Mouse (Mus musculus) adrenal gland (tissue): ENCODE data around the gene Ube2d1.

Source experiments
- intact Hi-C: fragments of 180-260 bp; cut with DNase I; formaldehyde crosslinking; loops from one replicate; pipeline ENCODE4 v1.15.1; 2025
- long read RNA-seq, 2 experiments: library from polyadenylated mRNA; unstranded; transcript quantifications; one replicate each; pipeline ENCODE4 v2.0.0; 2020; ENCODE audit warnings: borderline replicate concordance in 1 of 2; ENCODE audit not compliant: insufficient replicate concordance in 1 of 2

The Ube2d1 gene
- long read RNA-seq, experiment 1, transcript Ube2d1-201 (7 exons, 1,431 nt): major isoform, 5 of 5 reads
- long read RNA-seq, experiment 1, partial matches to known transcripts: 0 of 5 reads
- long read RNA-seq, experiment 1, other reads (novel, unspliced or antisense): 0 of 5 reads
- long read RNA-seq, experiment 2, partial matches to known transcripts: 2 of 5 reads
- long read RNA-seq, experiment 2, other reads (novel, unspliced or antisense): 0 of 5 reads

GRCm38 (mm10) chr10:71285126-71285580 is at the start of gene Ube2d1:
Ube2d1 (minus strand) TSS chr10:71285262.
- intact Hi-C loops: no loop called here

- intact Hi-C loops: no loop called here
Measured at GRCm38 (mm10) chr10:71332859-71333258, 47.8 kb upstream of the Ube2d1 start.

GRCm38 (mm10) chr10:71332376-71332775 is 47.3 kb upstream of the Ube2d1 start:
- intact Hi-C loops: no loop called here

GRCm38 (mm10) chr10:71331908-71332307 is 46.8 kb upstream of the Ube2d1 start:
- intact Hi-C loops: no loop called here

DNA sequence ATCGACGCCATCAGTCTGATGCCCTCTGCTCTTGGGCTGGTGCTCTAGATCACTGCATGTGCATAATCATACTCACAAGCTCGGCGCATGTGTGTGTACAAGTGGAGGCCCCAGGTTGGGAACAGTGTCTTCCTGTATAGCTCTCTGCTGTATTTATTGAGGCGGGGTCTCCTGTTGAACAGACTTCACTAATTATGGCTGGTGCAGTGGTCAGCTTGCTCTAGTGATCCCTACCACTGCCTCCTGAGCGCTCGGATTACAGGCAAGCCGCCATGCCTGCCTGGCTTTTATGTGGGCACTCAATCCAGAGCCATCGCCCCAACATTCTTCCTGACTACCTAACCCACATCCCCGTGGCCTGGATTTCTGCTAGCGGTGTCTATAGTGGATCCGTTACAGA is 45.0 kb upstream of the Ube2d1 start:
- intact Hi-C loops: no loop called here

- intact Hi-C loops: no loop called here
Measured at GRCm38 (mm10) chr10:71329295-71329694, 44.2 kb upstream of the Ube2d1 start.

- intact Hi-C loops: no loop called here
Measured at GRCm38 (mm10) chr10:71328870-71329269, 43.8 kb upstream of the Ube2d1 start.

- intact Hi-C loops: no loop called here
Measured at GRCm38 (mm10) chr10:71328382-71328781, 43.3 kb upstream of the Ube2d1 start.

DNA sequence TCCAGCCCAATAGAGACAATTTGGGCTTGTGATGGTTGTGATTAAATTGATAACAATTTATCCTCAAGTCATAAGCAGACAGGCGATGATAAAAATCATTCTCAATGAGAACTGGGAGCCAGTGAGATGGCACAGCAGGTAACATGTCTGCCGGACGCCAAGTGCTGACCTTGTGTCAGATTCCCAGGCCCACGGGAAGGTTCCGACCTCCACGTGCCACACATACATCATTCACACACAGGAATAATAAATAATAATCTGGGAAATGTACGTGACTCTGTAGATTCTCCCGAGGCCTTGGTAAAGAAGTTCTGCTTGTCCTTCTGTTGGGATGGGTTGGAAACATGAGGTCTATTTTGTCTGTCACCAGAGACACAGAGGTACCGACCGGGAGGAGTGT is 42.3 kb upstream of the Ube2d1 start:
- intact Hi-C loops: loop anchor here (1.0 kb wide), 1 partner anchor 74 kb away; no protein-coding TSS in a partner anchor

DNA sequence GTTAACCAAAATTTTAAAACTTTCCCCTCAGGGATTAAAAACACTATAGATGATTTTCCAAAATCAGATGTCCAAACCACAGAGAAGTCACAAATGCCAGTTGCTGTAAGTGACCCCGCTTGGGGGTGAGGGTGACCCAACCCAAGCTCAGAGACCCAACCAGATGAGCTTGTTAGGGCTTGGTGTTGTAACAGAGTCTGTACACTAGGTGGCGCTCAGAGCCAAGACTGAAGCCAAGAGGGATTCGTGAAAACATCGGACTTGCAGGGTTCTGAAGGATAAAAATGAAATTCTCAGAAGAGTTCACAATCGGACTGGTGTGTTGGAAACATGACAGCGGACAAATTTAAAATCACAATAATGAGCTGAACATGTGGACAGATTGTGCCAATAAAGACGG is 41.7 kb upstream of the Ube2d1 start:
- intact Hi-C loops: loop anchor here (1.0 kb wide), 1 partner anchor 75 kb away; no protein-coding TSS in a partner anchor

DNA sequence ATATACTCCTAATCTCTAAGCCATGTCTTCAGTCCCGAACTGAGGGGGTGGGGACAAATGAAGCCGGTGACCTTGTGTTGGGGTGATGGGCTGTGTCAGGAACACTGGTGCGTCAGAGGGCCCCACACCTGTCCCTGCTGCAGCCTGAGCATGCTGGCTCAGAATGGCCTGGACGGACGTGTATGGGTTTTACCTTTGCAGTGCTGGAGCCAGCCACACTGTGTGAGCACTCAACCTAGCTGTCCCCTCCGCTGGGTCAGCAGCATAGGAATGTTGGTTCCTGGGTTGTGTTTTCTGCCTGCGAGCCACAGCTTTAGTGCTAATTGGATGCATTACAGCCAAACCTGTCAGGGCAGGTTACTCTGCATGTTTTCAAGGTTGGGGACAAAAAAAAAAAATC is 41.1 kb upstream of the Ube2d1 start:
- intact Hi-C loops: no loop called here

- intact Hi-C loops: no loop called here
Measured at GRCm38 (mm10) chr10:71323669-71324068, 38.6 kb upstream of the Ube2d1 start.

DNA sequence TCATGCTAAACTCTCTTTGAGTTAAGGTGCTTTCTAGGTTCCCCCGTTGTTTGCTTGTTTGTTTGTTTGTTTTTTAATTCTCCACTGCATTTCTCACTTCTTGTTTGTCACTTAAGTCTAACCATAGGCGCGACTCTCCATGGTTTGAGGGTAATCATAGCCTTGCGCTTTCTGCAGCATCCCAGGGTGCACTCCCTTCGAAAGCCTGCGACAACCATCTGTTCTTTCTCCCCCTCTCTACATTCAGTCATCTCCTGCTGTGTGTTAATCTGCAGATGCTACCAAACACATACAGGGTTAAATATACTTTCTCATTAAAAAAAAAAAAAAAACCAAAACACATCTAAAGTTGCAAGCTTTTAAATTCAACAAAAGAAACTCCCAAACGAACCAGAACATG is 31.4 kb upstream of the Ube2d1 start:
- intact Hi-C loops: no loop called here

GRCm38 (mm10) chr10:71316056-71316455 is 31.0 kb upstream of the Ube2d1 start:
- intact Hi-C loops: no loop called here

DNA sequence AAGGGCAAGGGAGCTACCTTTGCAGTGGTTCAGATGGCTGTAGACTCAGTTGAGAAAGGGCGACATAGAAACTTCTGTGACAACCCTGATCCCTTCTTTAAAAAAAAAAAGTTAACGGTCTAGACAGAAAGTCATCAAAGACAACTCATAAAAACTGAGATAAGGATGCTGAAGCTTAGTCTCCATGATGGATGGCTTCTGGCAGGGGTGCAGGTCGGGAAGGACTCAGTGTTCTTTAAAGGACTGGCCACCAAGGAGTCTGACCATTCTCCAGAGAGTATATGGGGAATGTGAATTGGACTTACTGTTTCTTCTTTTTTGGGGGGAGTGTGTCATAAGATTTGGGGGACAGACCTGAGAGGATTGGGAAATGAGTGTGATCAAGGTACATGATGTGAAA is 29.5 kb upstream of the Ube2d1 start:
- intact Hi-C loops: no loop called here

- intact Hi-C loops: no loop called here
Measured at GRCm38 (mm10) chr10:71310288-71310687, 25.2 kb upstream of the Ube2d1 start.

- intact Hi-C loops: no loop called here
Measured at GRCm38 (mm10) chr10:71308199-71308598, 23.1 kb upstream of the Ube2d1 start.

- intact Hi-C loops: no loop called here
Measured at GRCm38 (mm10) chr10:71306759-71307158, 21.7 kb upstream of the Ube2d1 start.

DNA sequence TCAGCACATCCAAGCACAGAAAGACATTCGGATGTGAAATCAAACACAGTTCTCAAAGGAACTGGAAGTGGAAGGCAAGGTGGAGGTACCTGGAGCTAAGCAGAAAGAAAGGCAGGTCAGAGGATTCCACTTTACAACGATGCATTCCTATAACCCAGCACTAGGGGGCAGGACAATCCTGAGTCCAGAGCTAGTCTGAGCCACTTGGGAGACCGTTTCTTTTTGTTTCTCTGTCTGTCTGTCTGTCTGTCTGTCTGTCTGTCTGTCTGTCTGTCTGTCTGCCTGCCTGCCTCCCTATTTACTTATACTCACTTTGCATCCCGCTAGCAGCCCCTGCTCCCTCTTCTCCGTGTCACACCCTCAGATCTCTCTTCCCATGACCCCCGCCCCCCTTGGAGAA is 21.1 kb upstream of the Ube2d1 start:
- intact Hi-C loops: no loop called here

DNA sequence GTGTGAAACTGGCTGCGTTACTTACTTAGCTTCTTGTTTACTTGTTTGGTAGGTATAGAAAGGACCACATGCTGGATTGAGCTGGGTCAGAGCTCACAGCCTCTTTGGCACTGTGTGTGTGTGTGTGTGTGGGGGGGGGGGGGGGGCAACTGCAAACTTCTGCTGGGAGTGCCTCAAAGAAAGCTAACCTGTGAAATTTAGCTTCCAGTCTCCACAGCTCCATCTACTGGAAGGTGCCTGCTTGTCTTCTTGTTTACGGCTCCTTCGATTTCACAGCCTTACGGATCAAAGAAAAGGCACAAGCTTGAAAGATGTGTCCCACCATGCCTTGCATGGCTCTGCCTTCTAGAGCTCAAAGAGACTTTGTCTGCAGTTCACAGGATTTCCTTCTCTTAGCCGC is 17.4 kb upstream of the Ube2d1 start:
- intact Hi-C loops: no loop called here

GRCm38 (mm10) chr10:71300161-71300560 is 15.1 kb upstream of the Ube2d1 start:
- intact Hi-C loops: no loop called here

DNA sequence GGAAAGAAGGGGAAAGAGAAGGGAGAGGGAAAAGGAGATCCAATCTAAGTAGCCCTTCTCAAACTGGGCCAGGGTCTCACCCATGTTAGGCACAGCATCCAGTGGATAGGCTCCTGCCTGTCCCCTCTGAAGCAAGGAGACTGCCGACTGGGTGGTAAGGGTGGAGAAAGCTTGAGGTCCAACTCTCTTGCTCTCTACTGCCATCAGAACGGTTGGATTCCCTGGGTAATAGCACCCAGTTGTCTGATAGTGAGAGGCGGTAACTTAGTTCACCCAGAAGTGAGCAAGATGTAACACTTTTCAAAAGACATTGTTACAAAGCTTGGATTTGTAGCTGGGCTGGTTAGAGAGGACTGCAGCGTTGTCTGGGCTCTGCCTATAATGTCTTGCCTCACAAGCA is 8.2 kb upstream of the Ube2d1 start:
- intact Hi-C loops: no loop called here

DNA sequence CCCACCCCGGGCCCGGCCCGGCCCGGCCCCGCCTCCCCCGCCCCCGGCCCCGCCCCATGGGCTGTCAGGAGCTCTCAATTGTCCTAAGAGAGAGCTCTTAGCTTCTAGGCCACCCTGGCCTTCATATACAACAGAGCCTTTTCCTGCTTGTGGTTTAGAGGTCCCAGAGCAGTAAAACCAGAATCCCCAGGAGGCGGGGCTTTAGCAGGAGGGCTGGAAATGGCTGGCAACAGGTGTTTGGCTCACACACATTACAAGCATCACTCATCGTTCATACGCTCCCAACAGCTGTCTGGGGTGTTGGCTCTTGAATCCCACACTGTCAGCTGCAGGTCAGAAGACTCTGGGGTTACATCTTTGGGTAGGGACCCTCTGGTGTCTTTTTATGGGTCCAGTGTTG is 7.2 kb upstream of the Ube2d1 start:
- intact Hi-C loops: no loop called here

DNA sequence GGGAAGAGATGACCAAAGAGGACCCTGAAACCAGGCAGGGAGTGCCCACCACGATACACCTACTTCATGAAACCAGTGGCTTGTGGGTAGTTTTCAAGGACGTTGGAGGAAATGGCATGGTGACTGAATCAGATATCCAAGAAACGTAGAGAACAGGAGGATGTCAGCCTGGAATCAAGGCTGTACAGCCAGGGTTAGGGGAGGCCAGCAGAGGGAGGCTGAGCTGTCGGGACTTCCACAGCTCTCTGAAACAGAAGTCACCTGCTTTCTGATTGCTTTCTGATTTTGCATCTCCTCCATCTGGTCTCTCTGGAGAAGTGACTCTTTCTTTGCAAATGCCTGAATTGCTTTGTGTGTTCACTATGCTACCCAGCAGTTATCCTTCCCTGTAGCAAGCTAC is 6.7 kb upstream of the Ube2d1 start:
- intact Hi-C loops: no loop called here
